Mouse (Mus musculus) forebrain, embryonic 13.5 days (tissue): ENCODE results near the gene Cd300ld. TPM values are rescaled to one million over a fixed set of nuclear protein-coding genes. Genes with fewer than 3 reads are reported as not detected.
"Not testable (repeated sequence)": the region's sequence is repeated elsewhere in the genome, so short reads cannot be mapped to it uniquely, and the experiment has no call there.

Experiments
- ATAC-seq: fragments of 200-750 bp; cut with Nextera tagmentation; 2 replicates; pipeline ENCODE4 v1.8.0; 2017
- H3K27ac ChIP-seq: fragments of 300-500 bp; sonication (generic); 2 replicates; pipeline ENCODE4 v1.5.1; 2015; ENCODE audit warnings: inconsistent platforms, mild to moderate bottlenecking, moderate library complexity
- H3K27me3 ChIP-seq: fragments of 300-500 bp; sonication (generic); 2 replicates; pipeline ENCODE4 v1.6.1; 2015; ENCODE audit warnings: mild to moderate bottlenecking, inconsistent platforms
- H3K36me3 ChIP-seq: fragments of 300-500 bp; sonication (generic); 2 replicates; pipeline ENCODE4 v1.6.1; 2015; ENCODE audit warnings: mild to moderate bottlenecking, inconsistent platforms; ENCODE audit not compliant: poor library complexity, severe bottlenecking
- H3K4me1 ChIP-seq: fragments of 300-500 bp; sonication (generic); 2 replicates; pipeline ENCODE4 v1.6.1; 2015; ENCODE audit warnings: inconsistent platforms
- H3K4me2 ChIP-seq: fragments of 300-500 bp; sonication (generic); 2 replicates; pipeline ENCODE4 v1.6.1; 2015; ENCODE audit warnings: inconsistent platforms, mild to moderate bottlenecking, moderate library complexity
- H3K4me3 ChIP-seq: fragments of 300-500 bp; sonication (generic); 2 replicates; pipeline ENCODE4 v1.5.1; 2015; ENCODE audit warnings: mild to moderate bottlenecking, inconsistent platforms
- H3K9ac ChIP-seq: fragments of 300-500 bp; sonication (generic); 2 replicates; pipeline ENCODE4 v1.6.1; 2015; ENCODE audit warnings: mild to moderate bottlenecking, inconsistent platforms
- H3K9me3 ChIP-seq: fragments of 300-500 bp; sonication (generic); replicated peaks from 2 replicates; pipeline ENCODE4 v1.6.1; 2016; ENCODE audit warnings: inconsistent platforms
- WGBS: fragments of 180-500 bp; shearing (Covaris S2); methylation state at CpG from one replicate; pipeline ENCODE4 v1.1.7; 2015; 5-methylcytosine and 5-hydroxymethylcytosine counted together
- polyA plus RNA-seq: library from polyadenylated mRNA; unstranded; fragments of >200 nt; fragmentation: Nextera tagmentation; extraction: Ambion mirVana; gene quantifications from 2 replicates; pipeline ENCODE4 v1.2.1, GENCODE M21; 2015

Gene Cd300ld
- not detected in 2 replicates for polyA plus RNA-seq

DNA sequence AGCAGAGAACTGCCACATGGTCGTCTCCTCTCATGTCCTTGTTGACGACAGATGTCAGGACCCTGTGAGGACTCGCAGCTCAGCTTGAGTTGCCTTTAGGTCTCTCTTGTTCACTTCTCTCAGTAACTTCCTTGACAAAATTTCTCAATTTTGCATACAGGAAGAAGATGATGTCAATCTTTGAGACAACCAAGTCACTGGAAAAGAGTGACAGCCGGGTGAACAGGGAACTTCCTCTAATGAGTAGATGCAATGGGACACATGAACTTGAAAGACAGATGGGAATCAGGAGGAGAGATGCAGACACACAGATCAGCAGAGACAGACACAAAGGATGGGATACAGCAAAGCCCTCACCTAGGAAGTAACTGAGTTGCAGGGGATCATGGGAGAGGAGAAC is at the start of gene Cd300ld:
Cd300ld (minus strand) TSS at position 130 of the 400 bp plus-strand sequence.
- no peaks in the 10 kb centered on the region for H3K9me3 ChIP-seq
- H3K4me2 ChIP-seq = no peak within 1 kb of the TSS
- no peak within 1 kb of the TSS for H3K4me3 ChIP-seq
- H3K9ac ChIP-seq = no peak within 1 kb of the TSS; the same call in 1 of the 2 replicates
- no peak for ATAC-seq
- no peaks in the 10 kb centered on the region for H3K27me3 ChIP-seq
- no peaks in the 10 kb centered on the region for H3K36me3 ChIP-seq
- no peak within 1 kb of the TSS for H3K27ac ChIP-seq
- WGBS = 86% methylated on average over 4 of the region's 4 CpGs
- H3K4me1 ChIP-seq = no peaks in the 10 kb centered on the region

- not testable (repeated sequence) for H3K4me2 ChIP-seq, H3K4me3 ChIP-seq, ATAC-seq, H3K27ac ChIP-seq, H3K4me1 ChIP-seq, H3K36me3 ChIP-seq, H3K9me3 ChIP-seq, H3K27me3 ChIP-seq, H3K9ac ChIP-seq
- no CpG with 5 or more reads among the region's 6 CpGs for WGBS
Observed at GRCm38 (mm10) chr11:115037669-115038068, 47.9 kb upstream of the Cd300ld start, which contains the start of gene Cd300ld5. Gene Cd300ld5, minus strand, starts transcription at chr11:115037769.

GRCm38 (mm10) chr11:115026912-115027311 is 37.2 kb upstream of the Cd300ld start, which contains the start of gene Cd300ld4:
Gene Cd300ld4, minus strand, starts transcription at chr11:115027012.
- not testable (repeated sequence) for ATAC-seq, H3K36me3 ChIP-seq, H3K27ac ChIP-seq, H3K9me3 ChIP-seq, H3K4me3 ChIP-seq, H3K4me1 ChIP-seq, H3K9ac ChIP-seq, H3K4me2 ChIP-seq, H3K27me3 ChIP-seq
- no CpG with 5 or more reads among the region's 6 CpGs for WGBS

DNA sequence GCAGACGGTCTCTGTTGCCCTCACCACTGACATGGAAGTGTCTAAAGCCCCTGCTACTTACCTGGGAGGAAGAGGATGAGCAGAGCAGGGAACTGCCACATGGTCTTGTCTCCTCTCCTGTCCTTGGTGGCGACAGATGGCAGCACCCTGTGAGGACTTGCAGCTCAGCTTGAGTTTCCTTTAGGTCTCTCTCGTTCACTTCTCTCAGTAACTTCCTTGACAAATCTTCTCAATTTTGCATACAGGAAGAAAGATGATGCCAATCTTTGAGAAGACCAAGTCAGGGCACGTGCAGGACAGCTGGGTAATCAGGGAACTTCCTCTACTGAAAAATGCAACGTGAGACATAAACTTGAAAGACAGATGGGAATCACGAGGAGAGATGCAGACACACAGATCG is 26.4 kb upstream of the Cd300ld start, which contains the start of gene Cd300ld2:
Cd300ld2 (minus strand) TSS at position 101 of the 400 bp plus-strand sequence.
- WGBS = no CpG with 5 or more reads among the region's 7 CpGs
- not testable (repeated sequence) for ATAC-seq

GRCm38 (mm10) chr11:115004070-115004469 is 14.3 kb upstream of the Cd300ld start:
- 82% methylated on average over 5 of the region's 5 CpGs for WGBS
- H3K27ac ChIP-seq = no peak overlapping the region

More for the DNA sequence above, 26.4 kb upstream of the Cd300ld start, which contains the start of gene Cd300ld2:
- H3K9me3 ChIP-seq, H3K27ac ChIP-seq, H3K9ac ChIP-seq, H3K4me2 ChIP-seq, H3K36me3 ChIP-seq, H3K27me3 ChIP-seq, H3K4me1 ChIP-seq, H3K4me3 ChIP-seq: not testable (repeated sequence)

DNA sequence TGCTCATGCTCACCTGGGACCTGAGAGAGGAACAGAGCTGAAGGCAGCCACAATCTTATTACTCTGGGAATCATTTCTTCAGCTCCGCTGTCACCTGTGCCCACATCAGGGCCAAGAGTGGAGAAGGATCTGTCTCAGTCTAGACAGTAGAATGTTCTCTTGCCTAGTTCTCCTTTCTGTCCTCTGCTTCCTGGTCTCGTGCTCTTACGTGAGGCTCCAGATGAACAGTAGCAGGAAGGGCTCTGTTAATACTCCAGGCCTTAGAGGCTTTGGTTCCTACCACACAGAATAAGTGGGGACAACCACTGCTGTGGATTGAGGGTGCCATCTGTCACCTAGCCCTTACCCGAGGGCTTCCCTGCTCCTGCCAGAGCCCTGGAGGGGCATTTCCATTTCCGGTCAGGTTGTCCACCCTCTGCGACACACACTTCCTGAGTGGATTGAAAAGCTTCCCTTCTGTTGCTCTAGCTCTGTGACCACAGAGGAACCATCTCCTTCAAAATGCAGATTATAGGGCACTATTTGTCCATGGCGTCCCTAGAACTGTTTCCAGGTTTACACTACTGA is 11.8 kb upstream of the Cd300ld start, which contains the start of gene Cd300c2:
Cd300c2 (minus strand) TSS at position 407 of the 567 bp plus-strand sequence.
- Histone ChIP-seq H3K4me3 (no peak within 1 kb of the TSS), H3K27ac (no peak within 1 kb of the TSS), H3K4me2 (no peak within 1 kb of the TSS), H3K9me3 (no peaks in the 10 kb centered on the region), H3K9ac (no peak within 1 kb of the TSS), H3K36me3 (no peaks in the 10 kb centered on the region), H3K27me3 (no peaks in the 10 kb centered on the region), H3K4me1 (no peaks in the 10 kb centered on the region)
- 94% methylated on average over 7 of the region's 7 CpGs for WGBS
- no peak for ATAC-seq

More at GRCm38 (mm10) chr11:115004070-115004469, 14.3 kb upstream of the Cd300ld start:
- Histone ChIP-seq H3K9me3 (no peaks in the 10 kb centered on the region), H3K36me3 (no peaks in the 10 kb centered on the region), H3K4me2 (no peak overlapping the region), H3K4me3 (no peak overlapping the region), H3K9ac (no peak overlapping the region), H3K27me3 (no peaks in the 10 kb centered on the region), H3K4me1 (no peaks in the 10 kb centered on the region)
- no peak for ATAC-seq

GRCm38 (mm10) chr11:114981866-114982265 is 7.9 kb downstream of the Cd300ld start:
- Histone ChIP-seq H3K36me3 (no peaks in the 10 kb centered on the region), H3K4me1 (no peaks in the 10 kb centered on the region), H3K4me3 (no peak overlapping the region), H3K9ac (no peak overlapping the region), H3K27me3 (no peaks in the 10 kb centered on the region), H3K9me3 (peaks cover 24% of the 10 kb centered on the region), H3K4me2 (no peak overlapping the region), H3K27ac (no peak overlapping the region)
- 74% methylated on average over 4 of the region's 4 CpGs for WGBS
- no peak for ATAC-seq

DNA sequence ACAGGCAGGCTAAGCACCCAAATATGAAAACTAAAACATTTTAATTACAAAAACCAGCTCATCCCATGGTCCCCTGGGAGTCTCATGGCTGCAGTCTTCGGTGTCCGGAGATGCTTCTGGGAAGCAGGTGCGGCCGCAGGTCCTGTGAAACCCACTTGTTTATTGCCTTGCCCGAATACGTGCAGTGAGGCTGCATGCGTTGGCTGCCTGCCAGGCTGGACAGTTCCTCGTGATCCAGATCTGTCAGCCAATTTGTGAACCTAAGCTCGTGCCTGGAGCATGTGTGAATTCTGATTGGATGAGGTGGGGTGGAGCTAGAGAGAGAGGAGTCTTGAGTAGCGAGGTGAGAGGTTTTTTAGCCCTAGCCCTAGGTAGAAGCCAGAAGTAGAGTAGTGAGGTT is 17.0 kb downstream of the Cd300ld start:
- Histone ChIP-seq H3K27ac (no peak overlapping the region), H3K4me3 (no peak overlapping the region), H3K9ac (no peak overlapping the region), H3K9me3 (peaks cover 18% of the 10 kb centered on the region), H3K27me3 (no peaks in the 10 kb centered on the region), H3K4me2 (no peak overlapping the region), H3K4me1 (no peaks in the 10 kb centered on the region), H3K36me3 (no peaks in the 10 kb centered on the region)
- no peak for ATAC-seq
- 83% methylated on average over 10 of the region's 10 CpGs for WGBS

GRCm38 (mm10) chr11:114968752-114969207 is 20.9 kb downstream of the Cd300ld start, which contains the start of gene Cd300c:
Gene Cd300c, minus strand, starts transcription at chr11:114969157.
- no peak within 1 kb of the TSS for H3K4me3 ChIP-seq
- no peak within 1 kb of the TSS for H3K9ac ChIP-seq
- WGBS = 87% methylated on average over 9 of the region's 9 CpGs
- no peak within 1 kb of the TSS for H3K4me2 ChIP-seq
- H3K4me1 ChIP-seq = no peaks in the 10 kb centered on the region
- peaks cover 4% of the 10 kb centered on the region; the same call in 1 of the 2 replicates for H3K9me3 ChIP-seq
- no peak for ATAC-seq
- no peaks in the 10 kb centered on the region for H3K36me3 ChIP-seq
- no peaks in the 10 kb centered on the region for H3K27me3 ChIP-seq
- H3K27ac ChIP-seq = no peak within 1 kb of the TSS

DNA sequence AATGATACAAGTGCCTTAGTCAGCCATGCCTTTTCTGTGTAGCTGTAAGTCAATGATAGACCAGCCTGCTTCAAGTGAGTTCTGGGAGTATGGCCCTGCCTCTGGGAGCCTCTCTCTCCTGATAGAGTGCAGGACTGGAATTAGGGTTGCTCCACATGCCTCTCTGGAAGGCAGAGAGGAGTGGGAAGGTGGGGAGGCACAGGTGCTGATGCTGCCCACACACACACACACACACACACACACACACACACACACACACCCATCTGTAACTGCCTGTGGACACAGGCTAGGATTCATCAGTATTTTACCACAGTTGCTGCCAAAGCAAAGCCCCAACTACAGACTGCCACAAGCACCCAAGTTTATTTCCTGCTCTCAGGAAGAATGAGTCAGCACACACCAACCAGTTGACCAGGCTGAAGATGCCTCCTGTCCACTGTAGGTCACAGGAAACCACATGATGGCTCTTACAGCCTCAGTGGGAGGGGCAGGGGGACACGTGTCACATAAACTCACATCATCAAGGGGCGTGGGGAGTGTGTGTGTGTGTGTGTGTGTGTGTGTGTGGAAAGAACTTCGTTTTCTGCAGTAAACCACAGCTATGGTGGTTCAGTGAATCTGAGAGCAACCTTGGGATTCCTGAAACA is 24.4 kb downstream of the Cd300ld start:
- no peak overlapping the region for H3K9ac ChIP-seq
- no peak overlapping the region for H3K27ac ChIP-seq
- no peaks in the 10 kb centered on the region for H3K27me3 ChIP-seq
- H3K4me2 ChIP-seq = no peak overlapping the region
- no peak overlapping the region for H3K4me3 ChIP-seq
- no peaks in the 10 kb centered on the region for H3K36me3 ChIP-seq
- no peak for ATAC-seq
- WGBS = 69% methylated on average over 3 of the region's 3 CpGs
- H3K9me3 ChIP-seq = no peaks in the 10 kb centered on the region
- H3K4me1 ChIP-seq = no peaks in the 10 kb centered on the region

GRCm38 (mm10) chr11:114960369-114960768 is 29.4 kb downstream of the Cd300ld start:
- Histone ChIP-seq H3K27ac (no peak overlapping the region), H3K36me3 (no peaks in the 10 kb centered on the region), H3K4me1 (no peaks in the 10 kb centered on the region), H3K4me3 (no peak overlapping the region), H3K9me3 (no peaks in the 10 kb centered on the region), H3K4me2 (no peak overlapping the region), H3K9ac (no peak overlapping the region), H3K27me3 (no peaks in the 10 kb centered on the region)
- no peak for ATAC-seq
- 83% methylated on average over 1 of the region's 1 CpGs for WGBS

- Histone ChIP-seq H3K9ac (no peak within 1 kb of the TSS), H3K4me2 (no peak within 1 kb of the TSS)
- no peak for ATAC-seq
Observed at GRCm38 (mm10) chr11:114934144-114934543, 55.6 kb downstream of the Cd300ld start, which contains the start of gene Cd300lb. Gene Cd300lb, minus strand, starts transcription at chr11:114934386.

More at GRCm38 (mm10) chr11:114934144-114934543, 55.6 kb downstream of the Cd300ld start, which contains the start of gene Cd300lb:
- H3K36me3 ChIP-seq = no peaks in the 10 kb centered on the region
- no peak within 1 kb of the TSS for H3K27ac ChIP-seq
- H3K4me3 ChIP-seq = no peak within 1 kb of the TSS
- 70% methylated on average over 6 of the region's 6 CpGs for WGBS
- no peaks in the 10 kb centered on the region for H3K4me1 ChIP-seq
- no peaks in the 10 kb centered on the region for H3K9me3 ChIP-seq
- H3K27me3 ChIP-seq = no peaks in the 10 kb centered on the region
